Mouse (Mus musculus) forebrain, embryonic 12.5 days (tissue): ENCODE results near the gene Ifi202b. TPM values are rescaled to one million over a fixed set of nuclear protein-coding genes. Genes with fewer than 3 reads are reported as not detected.
"Not testable (repeated sequence)": the region's sequence is repeated elsewhere in the genome, so short reads cannot be mapped to it uniquely, and the experiment has no call there.

ENCODE experiments used
- ATAC-seq: fragments of 200-750 bp; cut with Nextera tagmentation; 2 replicates; pipeline ENCODE4 v1.8.0; 2017; ENCODE audit warnings: moderate TSS enrichment; ENCODE audit not compliant: low FRiP score
- H3K27ac ChIP-seq: fragments of 300-500 bp; sonication (generic); 2 replicates; pipeline ENCODE4 v1.5.1; 2016; ENCODE audit warnings: mild to moderate bottlenecking
- H3K27me3 ChIP-seq: fragments of 300-500 bp; sonication (generic); 2 replicates; pipeline ENCODE4 v1.6.1; 2016; ENCODE audit warnings: mild to moderate bottlenecking
- H3K36me3 ChIP-seq: fragments of 300-500 bp; sonication (generic); replicated peaks from 2 replicates; pipeline ENCODE4 v1.6.1; 2016; ENCODE audit warnings: mild to moderate bottlenecking
- H3K4me1 ChIP-seq: fragments of 300-500 bp; sonication (generic); 2 replicates; pipeline ENCODE4 v1.6.1; 2016
- H3K4me2 ChIP-seq: fragments of 300-500 bp; sonication (generic); 2 replicates; pipeline ENCODE4 v1.6.1; 2016; ENCODE audit warnings: mild to moderate bottlenecking, moderate library complexity
- H3K4me3 ChIP-seq: fragments of 300-500 bp; sonication (generic); replicated peaks from 2 replicates; pipeline ENCODE4 v1.5.1; 2016; ENCODE audit warnings: mild to moderate bottlenecking
- H3K9ac ChIP-seq: fragments of 300-500 bp; sonication (generic); 2 replicates; pipeline ENCODE4 v1.6.1; 2016; ENCODE audit warnings: mild to moderate bottlenecking
- H3K9me3 ChIP-seq: fragments of 300-500 bp; sonication (generic); 2 replicates; pipeline ENCODE4 v1.6.1; 2016
- WGBS: fragments of 180-500 bp; shearing (Covaris S2); methylation state at CpG from one replicate; pipeline ENCODE4 v1.1.7; 2016; 5-methylcytosine and 5-hydroxymethylcytosine counted together
- polyA plus RNA-seq: library from polyadenylated mRNA; unstranded; fragments of >200 nt; fragmentation: Nextera tagmentation; extraction: Ambion mirVana; gene quantifications from 2 replicates; pipeline ENCODE4 v1.2.1, GENCODE M21; 2016

Ifi202b gene
- polyA plus RNA-seq: not detected in 2 replicates

- H3K36me3 ChIP-seq, H3K9ac ChIP-seq, H3K27ac ChIP-seq, H3K27me3 ChIP-seq, ATAC-seq, H3K4me1 ChIP-seq, H3K4me3 ChIP-seq, H3K9me3 ChIP-seq, H3K4me2 ChIP-seq: not testable (repeated sequence)
- 84% methylated on average over 6 of the region's 6 CpGs for WGBS
Measured at GRCm38 (mm10) chr1:173982694-173983305, at the start of gene Ifi202b. TSS of gene Ifi202b (minus strand) at chr1:173982744.

GRCm38 (mm10) chr1:174031698-174032097 lies 49.2 kb upstream of the Ifi202b start, which contains the start of gene Ifi205:
TSS of gene Ifi205 (minus strand) at chr1:174031810.
- Histone ChIP-seq H3K4me2 (no peak within 1 kb of the TSS), H3K9me3 (no peaks in the 10 kb centered on the region), H3K36me3 (no peaks in the 10 kb centered on the region), H3K9ac (no peak within 1 kb of the TSS), H3K4me3 (no peak within 1 kb of the TSS), H3K27ac (no peak within 1 kb of the TSS), H3K27me3 (no peaks in the 10 kb centered on the region), H3K4me1 (no peaks in the 10 kb centered on the region)
- 61% methylated on average over 1 of the region's 1 CpGs for WGBS
- ATAC-seq: no peak

GRCm38 (mm10) chr1:174007050-174007449 lies 24.5 kb upstream of the Ifi202b start:
- H3K9ac ChIP-seq, ATAC-seq, H3K4me2 ChIP-seq, H3K4me1 ChIP-seq, H3K36me3 ChIP-seq, H3K9me3 ChIP-seq, H3K4me3 ChIP-seq, H3K27me3 ChIP-seq, H3K27ac ChIP-seq: not testable (repeated sequence)

- 71% methylated on average over 2 of the region's 3 CpGs for WGBS
- not testable (repeated sequence) for H3K27ac ChIP-seq, H3K9me3 ChIP-seq, H3K4me1 ChIP-seq, H3K4me2 ChIP-seq, H3K4me3 ChIP-seq, H3K36me3 ChIP-seq, ATAC-seq, H3K27me3 ChIP-seq, H3K9ac ChIP-seq
Measured at GRCm38 (mm10) chr1:174004352-174005109, 22.0 kb upstream of the Ifi202b start.

GRCm38 (mm10) chr1:173995003-173995402 lies 12.5 kb upstream of the Ifi202b start:
- no peak for ATAC-seq
- H3K4me1 ChIP-seq: no peaks in the 10 kb centered on the region
- WGBS: 84% methylated on average over 4 of the region's 4 CpGs
- no peak overlapping the region for H3K9ac ChIP-seq
- H3K9me3 ChIP-seq: no peaks in the 10 kb centered on the region
- no peak overlapping the region for H3K4me2 ChIP-seq
- no peaks in the 10 kb centered on the region for H3K36me3 ChIP-seq
- H3K4me3 ChIP-seq: no peak overlapping the region
- no peaks in the 10 kb centered on the region for H3K27me3 ChIP-seq
- no peak overlapping the region for H3K27ac ChIP-seq

- H3K9me3 ChIP-seq, H3K27me3 ChIP-seq, H3K9ac ChIP-seq, ATAC-seq, H3K36me3 ChIP-seq, H3K4me1 ChIP-seq, H3K4me3 ChIP-seq, H3K4me2 ChIP-seq, H3K27ac ChIP-seq: not testable (repeated sequence)
- 62% methylated on average over 3 of the region's 3 CpGs for WGBS
Measured at GRCm38 (mm10) chr1:173981038-173981437, 1.5 kb downstream of the Ifi202b start.

- no peak for ATAC-seq
- Histone ChIP-seq H3K4me3 (no peak overlapping the region), H3K27ac (no peak overlapping the region), H3K9ac (no peak overlapping the region), H3K36me3 (no peaks in the 10 kb centered on the region), H3K4me1 (no peaks in the 10 kb centered on the region), H3K27me3 (no peaks in the 10 kb centered on the region), H3K4me2 (no peak overlapping the region), H3K9me3 (no peaks in the 10 kb centered on the region)
Measured at GRCm38 (mm10) chr1:173977622-173978021, 4.9 kb downstream of the Ifi202b start.

- H3K4me3 ChIP-seq: no peak overlapping the region
- H3K4me1 ChIP-seq: no peaks in the 10 kb centered on the region
- H3K27ac ChIP-seq: no peak overlapping the region
- H3K4me2 ChIP-seq: no peak overlapping the region
- ATAC-seq: no peak
- no peaks in the 10 kb centered on the region for H3K9me3 ChIP-seq
- H3K27me3 ChIP-seq: no peaks in the 10 kb centered on the region
- H3K9ac ChIP-seq: no peak overlapping the region
- H3K36me3 ChIP-seq: no peaks in the 10 kb centered on the region
Measured at GRCm38 (mm10) chr1:173973111-173973510, 9.4 kb downstream of the Ifi202b start.

- H3K27me3 ChIP-seq, H3K4me1 ChIP-seq, H3K27ac ChIP-seq, H3K9ac ChIP-seq, H3K36me3 ChIP-seq, H3K4me3 ChIP-seq, ATAC-seq, H3K9me3 ChIP-seq, H3K4me2 ChIP-seq: not testable (repeated sequence)
- WGBS: 89% methylated on average over 1 of the region's 1 CpGs
Measured at GRCm38 (mm10) chr1:173961491-173961890, 21.1 kb downstream of the Ifi202b start.

GRCm38 (mm10) chr1:173959998-173960397 lies 22.5 kb downstream of the Ifi202b start:
- H3K9ac ChIP-seq, H3K36me3 ChIP-seq, H3K4me3 ChIP-seq, H3K9me3 ChIP-seq, H3K4me2 ChIP-seq, H3K4me1 ChIP-seq, H3K27me3 ChIP-seq, H3K27ac ChIP-seq: not testable (repeated sequence)
- 41% methylated on average over 3 of the region's 3 CpGs for WGBS
- peak; percentile 55; the same call in 1 of the 2 replicates for ATAC-seq

- ATAC-seq, H3K27ac ChIP-seq: not testable (repeated sequence)
- WGBS: 85% methylated on average over 3 of the region's 3 CpGs
Measured at GRCm38 (mm10) chr1:173955839-173956527, 26.6 kb downstream of the Ifi202b start.

GRCm38 (mm10) chr1:173955071-173955796 lies 27.3 kb downstream of the Ifi202b start:
- Histone ChIP-seq H3K4me2 (no peak overlapping the region), H3K36me3 (no peaks in the 10 kb centered on the region), H3K9ac (no peak overlapping the region), H3K4me3 (no peak overlapping the region), H3K9me3 (no peaks in the 10 kb centered on the region), H3K27ac (no peak overlapping the region), H3K27me3 (no peaks in the 10 kb centered on the region), H3K4me1 (no peaks in the 10 kb centered on the region)
- ATAC-seq: no peak
- WGBS: 91% methylated on average over 2 of the region's 2 CpGs

More at GRCm38 (mm10) chr1:173955839-173956527, 26.6 kb downstream of the Ifi202b start:
- H3K4me2 ChIP-seq, H3K36me3 ChIP-seq, H3K4me3 ChIP-seq, H3K9ac ChIP-seq, H3K9me3 ChIP-seq, H3K4me1 ChIP-seq, H3K27me3 ChIP-seq: not testable (repeated sequence)
